Mouse (Mus musculus) liver, adult (tissue): ENCODE data around the gene Frs3.

ENCODE experiments used
- GATA4 ChIP-seq: IDR thresholded peaks from 2 replicates; pipeline ENCODE4 v1.6.1; 2014; ENCODE audit warnings: mild to moderate bottlenecking, low read length; ENCODE audit not compliant: insufficient replicate concordance

The Frs3 gene

DNA sequence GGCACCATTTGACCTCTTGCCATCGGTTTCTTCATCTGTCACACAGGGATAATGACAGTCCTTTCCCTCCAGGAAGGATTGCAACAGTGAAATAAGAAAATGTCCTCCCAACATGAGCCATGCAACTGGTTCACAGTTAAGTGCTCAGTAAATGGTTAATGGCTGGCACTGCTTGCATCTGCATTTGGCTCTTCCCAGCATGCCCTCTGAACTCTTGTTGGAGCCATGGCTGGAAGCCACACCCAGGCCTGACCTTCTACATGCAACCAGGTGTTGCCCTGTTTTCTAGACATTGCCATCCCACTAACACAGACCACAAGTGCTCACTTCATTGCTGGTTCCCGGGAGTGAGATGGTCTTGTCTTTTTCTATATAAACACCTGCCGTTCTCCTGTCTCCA, 19.1 kb downstream of the Frs3 start:
- TF ChIP-seq GATA4 = no peak

DNA sequence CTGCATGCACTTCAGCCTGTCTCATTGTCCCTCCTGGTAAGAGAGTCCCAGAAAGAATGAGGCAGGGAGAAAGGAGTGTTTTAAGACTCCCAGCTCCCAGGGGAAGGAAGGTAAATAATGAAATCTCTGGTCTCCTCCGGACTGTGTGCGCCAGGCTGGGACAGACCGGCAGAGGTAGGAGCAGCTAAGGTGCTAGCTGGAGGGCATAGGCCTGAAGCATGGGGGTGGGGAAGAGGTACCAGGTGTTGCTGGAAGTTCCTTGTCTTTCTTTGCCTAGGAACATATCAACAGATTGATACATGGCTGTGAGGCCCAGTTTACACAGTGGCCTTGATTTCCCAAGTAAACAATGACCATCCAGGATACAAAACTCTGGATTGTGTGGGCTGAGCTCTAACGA, 20.1 kb downstream of the Frs3 start:
- no peak for TF ChIP-seq GATA4

- TF ChIP-seq GATA4 = no peak
These were observed 21.2 kb downstream of the Frs3 start for GRCm38 (mm10) chr17:47710036-47710435.

DNA sequence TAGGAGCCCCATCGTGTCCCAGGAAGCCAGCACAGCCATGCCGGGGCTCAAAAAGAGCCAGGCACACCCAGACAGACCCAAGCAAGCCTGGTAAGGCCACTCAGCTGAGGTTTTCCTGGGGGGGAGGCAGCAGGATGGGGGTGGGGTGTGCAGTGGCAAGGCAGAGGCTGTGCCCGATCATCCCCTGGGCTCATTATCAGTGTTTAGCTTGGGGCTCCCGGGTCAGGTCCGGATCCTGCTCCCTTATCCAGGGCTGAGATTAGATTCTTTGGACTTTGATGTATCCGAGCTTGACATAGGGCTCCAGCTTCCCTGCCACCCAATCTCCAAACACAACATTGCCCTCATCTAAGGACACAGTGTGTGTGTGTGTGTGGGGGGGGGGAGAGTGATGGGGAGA, 23.1 kb downstream of the Frs3 start:
- TF ChIP-seq GATA4 = no peak

GRCm38 (mm10) chr17:47712889-47713571, 24.2 kb downstream of the Frs3 start:
- TF ChIP-seq GATA4 = no peak

GRCm38 (mm10) chr17:47715037-47715436, 26.2 kb downstream of the Frs3 start:
- TF ChIP-seq GATA4 = no peak

GRCm38 (mm10) chr17:47721183-47721582, 32.4 kb downstream of the Frs3 start:
- peak; percentile 76; the same call in 1 of the 2 replicates for TF ChIP-seq GATA4

- no peak for TF ChIP-seq GATA4
These were observed 37.7 kb downstream of the Frs3 start, which contains the start of gene Pgc for GRCm38 (mm10) chr17:47726566-47726965. TSS of gene Pgc (plus strand) at chr17:47726842.

- TF ChIP-seq GATA4 = no peak
These were observed 42.1 kb downstream of the Frs3 start for GRCm38 (mm10) chr17:47730633-47731575.

DNA sequence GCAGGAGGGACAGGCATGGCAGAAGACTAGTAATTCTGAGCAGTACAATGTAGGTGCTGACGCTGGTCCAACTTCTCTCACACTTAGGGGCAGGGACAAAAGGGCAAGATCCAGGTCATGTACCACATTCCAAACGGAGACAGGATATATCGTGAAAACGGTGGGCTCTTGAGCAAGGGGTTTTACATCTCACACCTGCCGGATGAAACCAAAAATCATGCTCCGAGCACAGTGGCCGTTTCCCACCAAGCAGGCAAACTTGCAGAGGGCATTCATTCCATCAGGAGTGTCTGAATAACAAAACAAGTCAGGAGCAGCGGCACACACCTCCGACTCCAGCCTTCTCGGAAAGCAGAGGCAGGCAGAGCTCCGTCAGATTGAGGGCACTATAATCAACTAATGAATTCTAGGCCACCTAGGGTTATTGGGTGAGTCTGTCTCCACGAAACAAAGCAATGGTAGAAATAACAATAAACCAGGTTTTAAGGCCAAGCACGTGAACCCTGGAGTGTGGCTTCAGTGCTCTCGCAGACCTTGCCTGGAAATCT, 46.8 kb downstream of the Frs3 start:
- no peak for TF ChIP-seq GATA4

- TF ChIP-seq GATA4 = no peak; the same call in 1 of the 2 replicates
These were observed 48.0 kb downstream of the Frs3 start, which contains the start of gene Tfeb for GRCm38 (mm10) chr17:47736856-47737255. TSS of gene Tfeb (plus strand) at chr17:47737030.

- TF ChIP-seq GATA4 = no peak
These were observed 48.6 kb downstream of the Frs3 start for GRCm38 (mm10) chr17:47737271-47738065.

DNA sequence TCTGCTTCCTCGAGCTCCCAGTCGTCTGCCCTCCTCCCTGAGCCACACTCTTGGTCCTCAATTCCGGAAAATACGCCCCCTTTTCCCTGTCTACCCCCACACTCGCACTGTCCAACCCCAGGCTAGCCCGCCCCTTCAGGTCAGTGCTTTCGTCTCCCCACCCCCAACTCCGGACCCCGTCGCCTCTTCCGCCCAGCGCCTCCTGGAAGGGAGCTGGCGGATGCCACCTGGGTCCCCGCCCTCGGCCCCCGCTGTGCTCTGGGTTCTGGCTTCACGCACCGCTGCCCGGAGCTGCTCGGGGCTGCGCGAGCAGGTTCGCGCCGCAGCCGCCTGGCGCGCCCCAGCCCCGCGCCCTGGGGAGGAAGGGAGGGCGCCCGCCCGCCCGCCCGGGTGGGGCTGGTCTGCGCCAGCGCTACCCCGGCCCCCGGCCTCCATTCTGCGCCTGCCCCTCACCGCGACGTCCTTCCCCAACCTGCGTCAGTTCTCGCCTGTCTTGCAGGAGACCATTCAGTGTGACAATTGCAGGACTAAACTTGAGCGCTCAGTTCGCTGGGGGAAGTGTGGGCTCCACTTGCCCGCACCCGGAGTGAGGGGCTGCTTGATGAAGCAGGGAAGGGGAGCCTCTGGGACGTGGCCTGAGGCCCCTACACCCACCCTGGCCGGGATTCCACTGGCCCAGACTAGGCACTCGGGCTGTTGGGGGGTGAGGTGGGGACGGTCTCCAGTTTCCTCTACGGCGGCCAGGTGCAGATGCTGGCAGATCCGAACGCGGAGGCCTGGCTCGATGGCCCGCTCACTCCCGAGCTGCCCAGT, 49.4 kb downstream of the Frs3 start:
- no peak for TF ChIP-seq GATA4

DNA sequence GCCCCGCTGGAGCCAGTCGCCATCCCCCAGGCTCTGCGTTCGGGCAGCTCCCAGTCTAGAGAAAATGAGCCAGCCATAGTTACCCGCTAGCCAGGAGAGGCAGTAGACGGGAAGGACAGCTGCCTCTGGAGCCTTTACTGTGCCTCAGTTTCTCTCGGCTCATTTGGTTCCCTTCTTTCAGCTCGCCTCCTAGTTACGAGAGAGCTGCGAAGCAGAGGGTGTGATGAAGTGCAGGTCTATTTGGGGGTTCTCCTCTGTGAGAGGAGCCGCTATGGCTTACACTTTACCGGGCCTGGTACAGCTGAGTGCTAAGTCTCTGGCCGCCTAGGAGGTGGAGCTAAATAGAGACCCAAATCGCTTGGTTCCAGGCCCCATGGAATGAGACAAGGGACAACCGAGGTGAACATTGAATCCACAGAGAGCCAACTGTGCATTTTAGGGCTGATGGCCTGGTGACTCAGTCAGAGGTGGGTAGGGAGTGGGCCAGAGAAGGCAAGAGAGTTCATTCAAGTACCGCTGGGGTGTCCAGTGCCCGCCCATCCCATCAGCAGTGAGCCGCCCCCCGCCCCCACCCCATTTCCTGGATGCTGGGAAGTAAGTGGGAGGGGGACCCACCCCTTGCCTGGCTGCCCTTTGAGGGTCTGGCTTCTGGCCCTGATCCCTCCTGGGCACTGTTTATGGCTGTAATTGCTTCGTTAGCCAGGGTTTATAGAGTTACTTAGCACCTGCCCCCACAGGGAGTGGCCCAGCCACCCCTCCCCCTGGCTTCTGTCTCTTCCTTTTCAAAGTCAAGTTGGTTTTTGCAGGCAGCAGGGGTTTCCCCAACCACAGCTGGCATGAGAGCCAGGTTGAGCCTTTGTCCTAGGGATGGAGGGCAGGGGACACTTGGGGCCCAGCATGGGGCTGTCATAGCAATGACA, 50.3 kb downstream of the Frs3 start:
- no peak for TF ChIP-seq GATA4

DNA sequence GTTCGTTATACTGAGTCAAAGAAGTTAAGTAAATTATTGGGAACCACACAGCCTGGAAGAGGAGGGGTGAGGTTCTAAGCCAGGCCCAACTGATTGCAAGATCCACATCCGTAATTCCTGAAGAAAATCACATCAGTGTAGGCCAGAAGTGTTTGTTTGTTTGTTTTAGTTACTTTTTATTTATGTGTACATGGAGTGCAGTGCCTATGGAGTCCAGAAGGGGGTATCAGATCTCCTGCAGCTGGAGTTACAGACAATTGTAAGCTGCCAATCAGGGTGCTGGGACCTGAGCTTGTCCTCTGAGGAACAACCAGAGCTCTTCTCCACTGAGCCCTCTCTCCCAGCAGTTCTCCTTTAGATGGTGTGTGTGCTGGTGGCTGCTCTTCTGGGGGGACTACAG, 51.4 kb downstream of the Frs3 start:
- no peak for TF ChIP-seq GATA4
